Mouse (Mus musculus): ENCODE results near the gene Tsen34. TPM values are rescaled to one million over a fixed set of nuclear protein-coding genes. Genes with fewer than 3 reads are reported as not detected.

Gene Tsen34
- 117 and 137 TPM in 2 replicates for polyA plus RNA-seq (2015; fragmentation: Nextera tagmentation; extraction: Ambion mirVana)

DNA sequence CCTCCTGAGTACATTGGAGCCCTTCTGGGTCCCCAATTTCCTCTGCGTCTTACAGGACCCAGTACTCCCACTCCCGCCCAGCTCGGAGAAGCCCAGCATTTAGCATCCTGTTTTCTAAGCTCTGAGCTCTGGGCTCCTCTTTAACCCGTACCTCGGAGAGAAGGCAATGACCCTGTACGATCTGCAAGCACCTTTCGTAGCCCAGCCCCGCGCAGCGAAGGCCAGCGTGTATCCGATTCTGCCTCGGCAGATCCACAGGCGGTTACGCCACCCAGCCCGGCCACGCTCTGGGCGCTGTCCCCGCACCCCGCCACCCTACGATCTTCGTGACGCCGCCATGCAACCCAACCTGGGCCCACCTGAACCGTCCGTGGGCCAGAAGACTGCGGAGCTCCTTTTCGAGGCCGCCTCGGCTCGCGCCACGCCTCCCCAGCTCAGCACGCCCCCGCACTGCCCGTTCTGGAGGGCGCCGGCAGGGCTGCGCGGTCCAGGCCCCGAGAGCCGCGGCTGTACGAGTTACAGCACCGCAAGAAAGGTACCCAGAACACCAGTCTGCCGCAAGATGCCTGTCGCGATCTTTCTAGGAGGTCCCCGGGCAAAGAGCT lies at the start of gene Tsen34:
TSS of gene Tsen34 (plus strand) at position 482 of the 605 bp plus-strand sequence.

GRCm38 (mm10) chr7:3644672-3645487 lies 47.8 kb upstream of the Tsen34 start, which contains the start of gene Cnot3:
TSS of gene Cnot3 (plus strand) at chr7:3645268.

DNA sequence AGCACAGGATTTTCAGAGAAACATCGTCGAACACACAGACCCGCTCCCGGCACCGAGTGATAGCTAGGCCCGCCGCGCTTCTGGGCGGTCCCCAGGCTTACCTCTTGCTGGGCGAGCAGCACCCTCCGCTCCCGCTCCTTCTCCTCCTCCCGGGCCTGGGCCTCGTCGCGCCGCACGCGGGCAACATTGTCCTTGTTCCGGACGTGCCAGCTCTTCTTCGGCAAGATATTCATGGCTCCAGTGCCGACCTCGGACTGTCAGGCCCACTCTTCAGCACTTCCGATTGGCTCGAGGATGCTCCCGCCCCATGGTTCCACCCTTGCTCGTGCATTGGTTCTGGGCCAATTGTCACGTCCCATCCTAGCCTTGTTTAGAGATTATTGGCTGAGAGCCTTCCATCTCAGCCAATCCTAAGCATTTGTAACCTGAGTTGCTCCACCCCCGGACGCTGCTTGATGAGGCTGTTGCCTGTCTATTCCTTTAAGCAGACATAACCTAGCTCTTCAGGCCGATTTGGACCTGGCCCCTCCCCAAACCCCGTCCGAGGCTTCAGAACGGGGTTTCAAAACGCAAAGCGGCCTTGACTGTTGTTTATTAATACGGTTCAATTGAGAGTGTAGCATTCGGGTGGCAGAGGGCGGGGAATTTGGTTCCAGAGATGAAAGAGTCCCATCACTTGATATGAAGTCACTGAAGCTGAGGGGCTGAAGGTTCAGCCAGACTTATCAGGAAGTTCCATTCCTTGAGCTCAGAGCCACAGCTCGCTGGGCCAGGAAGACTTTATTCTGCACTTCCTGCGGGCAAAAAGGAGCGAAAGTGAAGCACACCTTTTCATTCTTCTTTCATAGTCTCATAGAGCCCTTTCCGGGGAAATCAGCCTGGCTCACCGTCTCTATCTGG lies 27.2 kb upstream of the Tsen34 start, which contains the start of gene Leng1:
TSS of gene Leng1 (minus strand) at position 626 of the 900 bp plus-strand sequence.

DNA sequence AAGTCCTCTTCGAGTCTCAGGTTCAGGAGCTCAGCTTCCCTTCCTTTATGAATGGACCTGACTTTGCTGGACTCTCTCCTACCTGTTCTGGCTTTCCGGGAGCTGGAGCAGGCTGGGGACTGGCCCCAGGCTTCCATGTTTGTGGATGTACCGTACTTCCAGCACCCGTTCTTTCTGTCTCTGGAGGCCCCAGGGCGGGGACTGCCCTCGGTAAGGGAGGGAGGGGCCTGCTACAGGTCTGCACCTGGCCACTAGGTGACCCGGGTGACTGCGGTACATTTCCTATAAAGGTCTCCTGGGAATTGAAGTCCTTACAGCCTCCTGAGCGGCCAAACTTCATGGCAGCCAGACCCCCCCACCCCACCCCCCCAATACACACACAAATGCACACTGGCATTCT lies 15.3 kb upstream of the Tsen34 start, which contains the start of gene Tmc4:
TSS of gene Tmc4 (minus strand) at position 212 of the 400 bp plus-strand sequence.

GRCm38 (mm10) chr7:3692987-3693808 lies 535 bp downstream of the Tsen34 start, which contains the start of gene Mboat7:
TSS of gene Mboat7 (minus strand) at chr7:3693523.

DNA sequence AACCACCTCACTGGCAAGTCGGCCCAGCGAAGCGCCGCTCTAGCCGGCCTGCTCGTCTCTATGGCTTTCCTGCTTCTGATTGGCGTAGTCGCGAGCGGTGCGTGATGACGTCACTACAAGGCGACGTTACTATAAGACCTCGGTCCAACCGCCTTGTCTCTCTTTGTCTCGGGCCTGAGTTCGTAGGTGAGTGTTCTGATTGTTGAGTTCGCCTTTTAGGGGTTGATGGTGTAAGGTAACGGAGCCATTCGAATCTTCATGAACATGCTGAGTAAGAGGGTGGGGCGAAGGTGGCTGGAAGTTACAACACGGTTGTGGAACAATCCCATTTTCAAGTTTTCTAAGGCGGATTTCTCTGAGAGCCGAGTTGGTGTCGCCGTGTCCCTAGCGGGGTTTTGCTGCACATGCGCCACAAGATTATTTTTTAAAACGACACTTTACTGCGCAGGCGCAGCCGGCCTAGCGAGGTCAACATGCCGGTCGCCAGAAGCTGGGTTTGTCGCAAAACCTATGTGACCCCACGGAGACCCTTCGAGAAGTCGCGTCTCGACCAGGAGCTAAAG lies 11.3 kb downstream of the Tsen34 start, which contains the start of gene Rps9:
TSS of gene Rps9 (plus strand) at position 115 of the 563 bp plus-strand sequence.

DNA sequence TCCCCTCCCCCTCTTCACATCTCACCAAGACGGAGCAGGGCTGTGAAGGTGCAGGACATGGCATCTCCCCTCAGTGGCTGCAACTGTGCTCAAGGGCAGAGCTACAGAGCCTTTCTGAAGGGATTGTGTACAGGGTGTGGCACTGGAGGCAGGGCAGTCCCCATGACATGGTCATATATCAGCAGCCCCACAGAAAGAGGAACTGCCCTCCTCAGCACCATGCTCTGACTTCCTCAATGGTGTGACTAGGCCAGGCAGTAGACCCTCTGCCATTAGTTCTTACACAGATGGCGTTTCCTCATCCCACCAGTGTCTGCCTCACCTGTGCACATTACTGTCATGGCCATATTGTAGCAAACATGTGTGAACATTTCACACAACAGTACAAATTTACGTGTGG lies 27.6 kb downstream of the Tsen34 start, which contains the start of gene Pirb:
TSS of gene Pirb (minus strand) at position 124 of the 400 bp plus-strand sequence.

Small RNA genes lying within 50 kb of the gene (microRNA-seq; reads per million reads assigned to microRNA genes)
- 1.1 to 1.2 reads per million in 2 experiments for gene Mir3572

Other genes with a start within 250 kb of the Tsen34 start
- gene Tarm1, start 190.2 kb upstream of the Tsen34 start, polyA plus RNA-seq (2015; fragmentation: Nextera tagmentation; extraction: Ambion mirVana) = 0.30 and 0.50 TPM in 2 replicates
- 0.11 and 0.63 TPM in 2 replicates for gene Oscar, start 76.7 kb upstream of the Tsen34 start, polyA plus RNA-seq (2015; fragmentation: Nextera tagmentation; extraction: Ambion mirVana)
- 587 and 742 TPM in 2 replicates for gene Ndufa3, start 75.5 kb upstream of the Tsen34 start, polyA plus RNA-seq (2015; fragmentation: Nextera tagmentation; extraction: Ambion mirVana)
- gene Tfpt, start 62.9 kb upstream of the Tsen34 start, polyA plus RNA-seq (2015; fragmentation: Nextera tagmentation; extraction: Ambion mirVana) = 17.1 and 22.7 TPM in 2 replicates
- 32.9 and 39.9 TPM in 2 replicates for gene Prpf31, start 62.9 kb upstream of the Tsen34 start, polyA plus RNA-seq (2015; fragmentation: Nextera tagmentation; extraction: Ambion mirVana)
- gene Cnot3, start 47.6 kb upstream of the Tsen34 start, polyA plus RNA-seq (2015; fragmentation: Nextera tagmentation; extraction: Ambion mirVana) = 19.8 and 23.6 TPM in 2 replicates
- 21.7 and 23.7 TPM in 2 replicates for gene Leng1, start 27.0 kb upstream of the Tsen34 start, polyA plus RNA-seq (2015; fragmentation: Nextera tagmentation; extraction: Ambion mirVana)
- gene Tmc4, start 15.3 kb upstream of the Tsen34 start, polyA plus RNA-seq (2015; fragmentation: Nextera tagmentation; extraction: Ambion mirVana) = 1.9 and 2.5 TPM in 2 replicates
- gene Mboat7, start 660 bp downstream of the Tsen34 start, polyA plus RNA-seq (2015; fragmentation: Nextera tagmentation; extraction: Ambion mirVana) = 18.1 and 19.9 TPM in 2 replicates
- gene Rps9, start 11.1 kb downstream of the Tsen34 start, polyA plus RNA-seq (2015; fragmentation: Nextera tagmentation; extraction: Ambion mirVana) = 882 and 890 TPM in 2 replicates
- 2.0 and 3.0 TPM in 2 replicates for gene Pirb, start 27.5 kb downstream of the Tsen34 start, polyA plus RNA-seq (2015; fragmentation: Nextera tagmentation; extraction: Ambion mirVana)
- gene Gm15448, start 132.8 kb downstream of the Tsen34 start, polyA plus RNA-seq (2015; fragmentation: Nextera tagmentation; extraction: Ambion mirVana) = 0.17 TPM in 1 of 2 replicates, not detected in the other
- 0.28 and 0.62 TPM in 2 replicates for gene Pira2, start 152.2 kb downstream of the Tsen34 start, polyA plus RNA-seq (2015; fragmentation: Nextera tagmentation; extraction: Ambion mirVana)
- gene Gm14548, start 205.3 kb downstream of the Tsen34 start, polyA plus RNA-seq (2015; fragmentation: Nextera tagmentation; extraction: Ambion mirVana) = 0.13 and 0.28 TPM in 2 replicates
- gene Lilra6, start 222.6 kb downstream of the Tsen34 start, polyA plus RNA-seq (2015; fragmentation: Nextera tagmentation; extraction: Ambion mirVana) = 0.09 and 0.10 TPM in 2 replicates

Measured in skeletal muscle tissue, postnatal 0 days (tissue).